Mouse (Mus musculus) gastrocnemius, adult 2 months (tissue): ENCODE measurements at regions not wholly inside any gene's neighbourhood (a gene's known extent, or its start where the extent isn't known, plus 50 kb on each side); places are given as distances from the start of the nearest gene placed in this dataset.
A peak's percentile ranks its signal among the peaks of the same experiment; 100 is the strongest.

Experiments
- DNase-seq: peaks from one replicate; pipeline ENCODE4 v3.0.0; 2022
- H3K27ac ChIP-seq: fragments of 200-600 bp; 2 replicates; pipeline ENCODE4 v1.8.1; 2022; ENCODE audit warnings: mild to moderate bottlenecking
- H3K4me3 ChIP-seq: fragments of 200-600 bp; 2 replicates; pipeline ENCODE4 v1.8.1; 2022; ENCODE audit warnings: mild to moderate bottlenecking, moderate library complexity
- CTCF ChIP-seq: fragments of 200-600 bp; IDR thresholded peaks from 2 replicates; pipeline ENCODE4 v1.8.1; 2022; ENCODE audit warnings: antibody characterized with exemption, mild to moderate bottlenecking, moderate library complexity
- intact Hi-C: fragments of 180-260 bp; cut with DNase I; formaldehyde crosslinking; loops from one replicate; pipeline ENCODE4 v1.15.1; 2025
- microRNA-seq: library from miRNA; unstranded; fragments of <30 nt; microRNA quantifications from one replicate; pipeline ENCODE4 v1.2.0, GENCODE M21; 2021

- intact Hi-C loops: loop anchor here (10.0 kb wide), 1 partner anchor 124 kb away; no protein-coding TSS in a partner anchor
- no peak for TF ChIP-seq CTCF
- no peak for DNase-seq
These were observed 67.7 kb upstream of the Mkln1 start for GRCm38 (mm10) chr6:31330868-31331267.

GRCm38 (mm10) chr6:31332254-31332653, 66.3 kb upstream of the Mkln1 start:
- no peak overlapping the region for H3K4me3 ChIP-seq
- H3K27ac ChIP-seq: no peak overlapping the region
- TF ChIP-seq CTCF: no peak
- DNase-seq: no peak
- intact Hi-C loops: loop anchor here (10.0 kb wide), 1 partner anchor 123 kb away; no protein-coding TSS in a partner anchor

More at GRCm38 (mm10) chr6:31330868-31331267, 67.7 kb upstream of the Mkln1 start:
- peak overlapping the region; percentile 66; the same call in 1 of the 2 replicates for H3K27ac ChIP-seq
- no peak overlapping the region for H3K4me3 ChIP-seq

- Histone ChIP-seq H3K4me3 (no peak overlapping the region), H3K27ac (no peak overlapping the region)
- no peak for TF ChIP-seq CTCF
- intact Hi-C loops: loop anchor here (10.0 kb wide), 1 partner anchor 122 kb away; no protein-coding TSS in a partner anchor
- no peak for DNase-seq
These were observed 65.8 kb upstream of the Mkln1 start for GRCm38 (mm10) chr6:31332714-31333113.

GRCm38 (mm10) chr6:31333228-31333922, 65.2 kb upstream of the Mkln1 start:
- intact Hi-C loops: loop anchor here (10.0 kb wide), 1 partner anchor 121 kb away; no protein-coding TSS in a partner anchor
- Histone ChIP-seq H3K27ac (no peak overlapping the region), H3K4me3 (no peak overlapping the region)
- TF ChIP-seq CTCF: no peak
- no peak for DNase-seq

- Histone ChIP-seq H3K27ac (no peak overlapping the region), H3K4me3 (no peak overlapping the region)
- DNase-seq: no peak
- intact Hi-C loops: loop anchor here (10.0 kb wide), 1 partner anchor 121 kb away; no protein-coding TSS in a partner anchor
- no peak for TF ChIP-seq CTCF
These were observed 64.4 kb upstream of the Mkln1 start for GRCm38 (mm10) chr6:31334086-31334485.

GRCm38 (mm10) chr6:31339122-31339947, 59.2 kb upstream of the Mkln1 start:
- Histone ChIP-seq H3K4me3 (no peak overlapping the region), H3K27ac (peak overlapping the region; percentile 24)
- intact Hi-C loops: loop anchor here (10.0 kb wide), 1 partner anchor 115 kb away; no protein-coding TSS in a partner anchor
- no peak for TF ChIP-seq CTCF
- DNase-seq: no peak

- no peak for TF ChIP-seq CTCF
- intact Hi-C loops: loop anchor here (10.0 kb wide), 1 partner anchor 115 kb away; no protein-coding TSS in a partner anchor
- peak; percentile 42 for DNase-seq
These were observed 58.6 kb upstream of the Mkln1 start for GRCm38 (mm10) chr6:31339948-31340250.

GRCm38 (mm10) chr6:31345366-31346084, 53.0 kb upstream of the Mkln1 start:
- Histone ChIP-seq H3K4me3 (no peak overlapping the region), H3K27ac (peak overlapping the region; percentile 81)
- intact Hi-C loops: no loop called here
- no peak for TF ChIP-seq CTCF
- peak; percentile 58 for DNase-seq

More at GRCm38 (mm10) chr6:31339948-31340250, 58.6 kb upstream of the Mkln1 start:
- Histone ChIP-seq H3K4me3 (no peak overlapping the region), H3K27ac (peak overlapping the region; percentile 24)

- intact Hi-C loops: no loop called here
- no peak for TF ChIP-seq CTCF
- H3K27ac ChIP-seq: no peak overlapping the region
- DNase-seq: peak; percentile 54
- H3K4me3 ChIP-seq: no peak overlapping the region
These were observed 50.2 kb upstream of the Mkln1 start for GRCm38 (mm10) chr6:31348333-31348732.

Small RNAs in the stretch of these regions (microRNA-seq; reads per million reads assigned to microRNA genes)
- gene Mir29a (13,132 reads per million, percentile 94 among the genes with 10 or more reads in this experiment), gene Mir29b-1 (47.7 reads per million, percentile 31 among the genes with 10 or more reads in this experiment)
